Mouse (Mus musculus) cerebellum, postnatal 36 days (tissue): Measurements from ENCODE around the gene Efcab1.
A peak's percentile ranks its signal among the peaks of the same experiment; 100 is the strongest.
"Not testable (repeated sequence)": the region's sequence is repeated elsewhere in the genome, so short reads cannot be mapped to it uniquely, and the experiment has no call there.

Source experiments
- DNase-seq, 2 experiments: peaks; one replicate each; pipeline ENCODE4 v3.0.0; 2021 to 2022; ENCODE audit warnings: mixed read lengths in 2 of 2

The Efcab1 gene

DNA sequence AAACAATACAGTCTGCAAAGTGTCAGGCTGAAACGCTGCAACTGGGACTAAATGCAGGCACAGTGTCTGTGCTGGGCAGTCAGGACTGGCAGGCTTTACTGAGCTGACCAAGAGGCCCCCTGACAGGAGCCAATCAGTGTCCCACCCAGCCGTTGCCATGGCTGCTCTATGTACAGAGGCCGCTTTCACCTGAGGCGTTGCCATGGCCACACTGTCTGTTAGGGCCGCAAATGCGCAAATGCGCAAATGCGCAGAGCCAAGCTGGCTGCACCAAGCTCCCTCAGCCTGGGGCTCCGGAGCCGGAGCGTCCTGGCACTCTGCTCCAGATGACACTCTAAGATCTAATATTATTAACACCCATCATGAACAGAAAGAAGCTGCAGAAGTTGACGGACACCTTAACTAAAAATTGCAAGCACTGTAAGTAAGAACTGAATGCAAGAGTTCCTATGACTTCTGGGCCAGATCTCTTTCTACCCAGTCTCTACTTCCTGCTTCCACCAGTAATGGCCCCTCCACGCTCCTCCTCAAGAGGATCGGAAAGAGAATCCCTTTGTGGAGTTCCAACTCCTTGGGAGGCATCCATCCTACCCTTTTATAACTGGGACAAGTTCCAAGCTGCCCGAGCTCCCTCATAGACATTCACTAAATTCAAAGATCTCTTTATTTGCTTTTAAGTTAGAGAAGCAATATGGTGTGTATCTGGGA is at the start of gene Efcab1:
TSS of gene Efcab1 (plus strand) at position 214 of the 708 bp plus-strand sequence.
- DNase-seq, result no peak

DNA sequence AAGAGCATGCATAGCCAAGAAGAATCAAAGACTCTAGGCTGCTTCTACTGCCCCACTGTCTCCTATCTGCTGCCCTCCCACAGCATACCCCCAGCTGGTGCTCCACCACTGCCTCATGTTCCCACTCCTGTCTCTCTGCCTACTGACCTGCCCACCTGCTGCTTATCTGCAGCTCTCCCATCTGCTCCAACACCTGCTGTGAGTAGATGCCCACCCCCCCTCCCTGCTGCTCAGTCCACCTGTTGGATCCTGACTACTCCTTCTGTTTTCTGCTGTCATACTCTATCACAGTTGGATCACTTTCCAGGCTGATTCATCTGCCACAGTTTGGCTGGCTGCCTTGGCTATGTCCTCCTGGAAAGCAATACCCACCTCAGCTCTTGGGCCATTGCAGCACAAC is 47.0 kb upstream of the Efcab1 start:
- DNase-seq, result peak; percentile 23 to 39

DNA sequence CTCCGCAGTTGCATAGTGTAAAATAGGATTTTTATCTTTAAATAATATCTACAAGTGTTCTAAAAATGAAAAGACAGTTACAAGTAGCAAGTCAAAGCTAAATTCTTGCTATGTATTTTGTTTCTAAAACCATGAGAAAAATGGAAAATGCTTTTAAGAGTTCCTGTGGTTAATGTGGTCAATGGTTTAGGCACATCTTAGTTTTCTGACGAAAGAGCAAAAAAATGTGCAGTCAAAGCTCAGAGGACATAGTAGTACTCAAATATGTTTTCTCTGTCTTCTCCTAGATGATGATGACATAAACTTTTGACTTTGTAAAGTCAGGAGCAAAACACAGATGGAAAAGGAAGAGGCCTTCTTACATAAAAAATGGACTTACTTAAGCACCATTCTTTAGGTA is 21.5 kb upstream of the Efcab1 start:
- no peak for DNase-seq

DNA sequence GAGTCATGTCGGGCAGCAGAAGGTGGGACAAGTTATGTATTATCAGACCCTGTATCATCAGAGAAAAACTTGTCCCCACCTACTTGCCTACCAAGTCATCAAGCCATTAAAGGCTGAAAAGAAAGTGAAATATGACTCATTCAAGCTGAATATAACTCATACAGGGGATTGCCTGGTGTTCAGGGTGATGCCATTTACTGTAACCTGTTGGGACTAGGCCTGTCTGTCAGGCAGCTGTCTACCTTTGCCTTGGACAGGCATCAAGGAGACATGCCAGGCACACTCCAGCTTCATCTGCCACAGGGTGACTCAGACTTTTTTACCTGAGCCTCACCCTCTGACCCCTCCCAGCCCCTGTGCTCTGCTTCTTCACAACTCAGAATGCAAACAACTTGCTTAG is 21.0 kb upstream of the Efcab1 start:
- no peak for DNase-seq

DNA sequence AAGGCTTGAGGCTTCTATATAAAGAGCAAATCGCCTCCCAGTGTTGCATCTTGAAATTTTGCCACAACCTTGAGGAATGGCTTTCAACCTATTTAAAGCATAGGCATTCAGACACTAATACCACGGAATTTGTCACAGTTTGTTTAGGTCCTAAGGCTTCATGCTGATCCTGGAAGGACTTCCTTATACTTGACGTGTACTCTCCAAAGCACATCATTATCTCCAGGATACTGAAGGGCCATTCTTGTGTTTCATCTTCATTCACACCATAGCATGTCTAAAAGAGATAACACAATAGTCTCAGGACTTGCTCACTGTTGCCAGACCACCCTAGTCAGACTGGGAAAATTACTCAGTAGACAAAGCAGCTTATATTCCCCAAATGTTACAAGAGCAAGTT is 13.9 kb upstream of the Efcab1 start:
- no peak for DNase-seq

DNA sequence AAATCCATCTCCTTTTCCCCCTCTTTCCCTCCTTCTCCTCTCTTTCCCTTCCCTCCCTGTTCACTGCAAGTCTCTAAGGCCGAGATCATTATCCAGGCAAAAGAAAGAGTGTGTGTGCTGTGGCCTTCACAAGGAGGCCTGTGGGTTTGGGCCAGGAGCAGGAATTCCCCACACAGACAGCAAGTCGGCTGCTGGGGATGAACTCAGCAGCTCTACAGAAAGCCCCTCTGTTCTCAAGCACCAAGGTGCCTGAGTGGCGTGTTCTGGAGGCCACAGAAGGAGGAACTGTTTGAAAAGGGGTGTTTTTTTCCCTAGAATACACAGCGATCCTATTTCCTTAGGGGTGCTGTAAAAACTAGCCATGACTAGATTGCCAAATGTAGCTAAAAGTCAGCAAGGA is 12.5 kb upstream of the Efcab1 start:
- DNase-seq, result no peak

DNA sequence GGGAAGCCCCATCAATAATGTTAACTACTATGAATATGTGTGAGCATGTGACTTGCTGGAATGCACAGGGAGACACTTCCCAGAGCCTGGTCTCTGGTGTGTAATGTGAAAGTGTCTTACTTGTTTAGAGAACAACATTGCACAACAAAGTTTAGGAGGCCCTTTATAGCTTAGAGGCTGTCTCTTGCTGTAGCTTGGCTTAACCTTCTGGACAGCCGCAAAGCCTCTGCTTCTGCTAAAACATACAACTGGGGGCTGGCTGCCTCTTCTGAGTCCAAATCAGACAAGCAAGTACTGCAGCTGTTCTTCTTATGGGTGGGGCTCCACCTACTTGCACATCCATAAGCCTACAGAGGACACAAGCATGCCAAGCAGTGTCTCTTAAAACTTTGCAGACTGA is 11.7 kb upstream of the Efcab1 start:
- DNase-seq, result no peak

- no peak for DNase-seq
Measured at GRCm38 (mm10) chr16:14895543-14895942, 10.9 kb upstream of the Efcab1 start.

DNA sequence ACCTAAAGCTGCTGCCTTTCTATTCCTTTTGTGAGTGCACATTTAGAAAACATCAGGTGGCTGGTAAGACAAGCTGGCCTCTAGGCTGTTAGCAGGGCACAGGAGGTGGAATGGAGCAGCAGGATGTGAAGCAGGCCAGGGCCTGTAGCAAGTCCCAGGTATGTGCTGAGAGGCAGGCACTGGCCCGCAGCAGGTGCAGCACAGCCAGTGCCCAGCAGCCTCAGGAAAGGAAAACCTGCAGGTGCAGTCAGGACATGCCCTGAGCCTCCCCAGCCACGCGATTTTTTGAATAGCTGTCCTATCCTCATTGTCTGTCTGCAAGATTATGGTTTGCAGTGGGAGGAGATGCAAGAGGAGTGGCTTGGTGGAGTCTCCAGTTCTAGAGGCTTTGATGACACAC is 24.3 kb downstream of the Efcab1 start:
- DNase-seq, result not testable (repeated sequence)

DNA sequence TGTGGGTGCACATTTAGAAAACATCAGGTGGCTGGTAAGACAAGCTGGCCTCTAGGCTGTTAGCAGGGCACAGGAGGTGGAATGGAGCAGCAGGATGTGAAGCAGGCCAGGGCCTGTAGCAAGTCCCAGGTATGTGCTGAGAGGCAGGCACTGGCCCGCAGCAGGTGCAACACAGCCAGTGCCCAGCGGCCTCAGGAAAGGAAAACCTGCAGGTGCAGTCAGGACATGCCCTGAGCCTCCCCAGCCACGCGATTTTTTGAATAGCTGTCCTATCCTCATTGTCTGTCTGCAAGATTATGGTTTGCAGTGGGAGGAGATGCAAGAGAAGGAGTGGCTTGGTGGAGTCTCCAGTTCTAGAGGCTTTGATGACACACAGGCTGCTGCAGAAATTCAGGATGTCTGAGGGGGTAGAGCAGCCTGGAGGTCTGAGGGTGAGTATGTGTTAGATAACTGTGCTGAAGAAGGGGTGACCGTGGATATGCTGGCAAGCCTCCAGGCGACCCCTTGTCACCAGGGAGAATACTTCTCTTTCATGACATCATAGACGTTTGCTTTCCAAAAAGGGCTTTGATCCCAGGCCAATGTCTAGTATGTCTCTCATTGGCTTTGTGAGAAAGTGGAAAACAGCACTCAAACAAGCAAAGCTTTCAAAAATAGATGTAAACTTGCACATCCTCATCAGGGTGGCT is 30.2 kb downstream of the Efcab1 start:
- not testable (repeated sequence) for DNase-seq

- DNase-seq, result no peak
Measured at GRCm38 (mm10) chr16:14939552-14939951, 33.1 kb downstream of the Efcab1 start.

- no peak for DNase-seq
Measured at GRCm38 (mm10) chr16:14939994-14940715, 33.7 kb downstream of the Efcab1 start.

DNA sequence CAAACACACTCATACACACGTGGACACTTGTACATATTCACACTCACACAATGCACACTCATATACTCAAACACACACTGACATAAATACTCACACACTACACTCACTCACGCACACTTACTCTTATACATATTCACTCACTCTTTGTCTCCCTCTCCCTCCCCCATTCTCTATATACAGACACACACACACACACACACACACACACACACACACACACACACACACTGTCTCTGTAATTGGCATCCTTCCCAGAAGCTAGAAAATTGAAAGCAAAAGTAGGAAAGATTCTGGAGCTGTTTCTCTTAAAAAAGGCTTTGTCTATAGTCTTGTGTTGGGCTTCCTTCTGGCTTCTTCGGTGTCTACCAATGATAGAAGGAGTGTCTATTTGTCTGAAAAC is 34.5 kb downstream of the Efcab1 start:
- no peak for DNase-seq

DNA sequence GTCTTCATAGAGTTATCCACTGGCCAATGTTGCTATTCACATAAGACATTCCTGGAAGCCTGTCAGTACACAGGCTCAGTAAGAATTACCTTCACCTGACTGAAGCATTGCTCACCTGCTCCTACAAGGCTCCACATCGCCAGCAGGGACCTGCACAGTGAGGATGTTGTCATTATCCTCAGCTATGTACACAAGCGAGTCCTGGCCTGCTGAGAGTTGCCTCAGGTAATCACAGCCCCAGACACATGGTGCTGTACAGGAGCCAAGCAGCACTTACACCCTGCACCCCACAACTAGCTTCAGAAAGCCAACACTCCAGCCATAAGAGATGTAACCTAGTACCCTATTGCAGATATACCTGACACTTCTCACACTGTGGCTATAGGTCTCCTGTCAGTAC is 37.1 kb downstream of the Efcab1 start:
- no peak for DNase-seq

DNA sequence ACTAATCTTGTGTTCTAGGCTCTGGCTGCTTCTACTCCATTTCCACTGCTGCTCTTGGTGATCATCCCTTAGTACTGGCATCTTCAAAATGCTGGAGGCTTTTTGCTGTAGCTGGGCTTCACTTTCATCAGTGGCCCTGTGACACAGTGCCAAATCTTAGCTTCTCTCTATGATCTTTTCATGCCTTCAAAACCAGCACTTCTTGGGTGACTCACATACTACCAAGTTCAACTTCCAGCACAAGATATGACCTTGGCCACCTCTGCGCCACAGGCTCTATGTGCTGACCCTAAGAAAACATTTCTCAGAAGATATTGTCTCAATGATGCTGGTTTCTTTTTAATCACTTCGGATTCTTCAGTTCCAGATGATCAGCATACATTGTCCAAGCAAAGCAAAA is 41.2 kb downstream of the Efcab1 start:
- not testable (repeated sequence) for DNase-seq

- DNase-seq, result no peak
Measured at GRCm38 (mm10) chr16:14951894-14952293, 45.5 kb downstream of the Efcab1 start.

- no peak for DNase-seq
Measured at GRCm38 (mm10) chr16:14959743-14960142, 53.3 kb downstream of the Efcab1 start.

- DNase-seq, result no peak
Measured at GRCm38 (mm10) chr16:14973696-14974095, 67.3 kb downstream of the Efcab1 start.

GRCm38 (mm10) chr16:14979228-14979627 is 72.8 kb downstream of the Efcab1 start:
- DNase-seq, result no peak

DNA sequence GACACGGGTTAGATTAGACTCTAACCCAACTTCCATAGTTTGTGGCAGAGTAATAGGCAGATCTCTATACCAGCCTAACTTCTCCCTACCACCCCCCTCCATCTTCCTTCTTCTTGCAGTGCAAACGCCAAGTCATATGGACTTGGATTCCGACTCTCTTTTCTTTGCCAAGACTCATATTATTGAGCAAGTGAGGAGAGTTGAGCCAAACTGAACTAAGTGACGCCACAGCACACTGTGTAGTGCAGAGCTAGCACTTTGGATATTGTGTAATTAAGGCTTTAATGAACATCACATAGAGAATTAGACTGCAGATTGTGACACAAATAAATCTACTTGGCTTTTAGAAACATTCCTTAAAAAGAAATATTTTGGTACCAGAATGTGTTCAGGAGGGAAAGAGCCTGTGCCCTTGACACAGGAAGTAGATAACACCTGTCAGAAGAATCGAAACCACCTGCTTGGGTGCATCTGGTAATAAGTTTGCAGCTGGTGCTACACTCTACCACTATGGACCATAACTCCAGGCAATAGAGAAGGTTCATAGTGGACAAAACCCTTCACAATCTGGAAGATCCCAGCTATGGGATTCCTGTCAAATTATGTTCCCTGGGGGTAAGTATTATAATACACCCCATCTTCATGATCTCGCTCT is 83.3 kb downstream of the Efcab1 start:
- DNase-seq, result no peak

- no peak for DNase-seq
Measured at GRCm38 (mm10) chr16:14991001-14991400, 84.6 kb downstream of the Efcab1 start.

GRCm38 (mm10) chr16:14992461-14993107 is 86.2 kb downstream of the Efcab1 start:
- no peak for DNase-seq

DNA sequence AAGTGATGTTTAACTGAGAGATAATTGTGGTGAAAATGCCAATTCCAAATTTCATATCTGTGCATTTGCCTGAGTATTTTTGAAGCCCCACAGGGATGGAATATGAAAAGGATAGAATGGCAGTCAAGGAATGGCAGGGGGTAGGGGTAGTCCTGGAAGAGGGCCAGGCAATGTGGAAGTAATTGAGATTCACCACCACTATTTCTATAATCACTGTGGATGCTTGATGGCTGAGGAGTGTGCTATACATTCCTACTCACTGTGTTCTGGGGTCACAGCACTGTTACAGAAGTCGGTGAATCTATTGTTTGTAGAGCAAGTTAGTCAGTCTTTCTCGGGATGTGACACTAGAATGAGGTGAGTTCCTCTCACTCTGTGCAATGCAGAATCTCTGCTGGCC is 108.3 kb downstream of the Efcab1 start:
- DNase-seq, result no peak
